ENCODE assay signal across 12 mouse cellular contexts in the genomic region with DNA sequence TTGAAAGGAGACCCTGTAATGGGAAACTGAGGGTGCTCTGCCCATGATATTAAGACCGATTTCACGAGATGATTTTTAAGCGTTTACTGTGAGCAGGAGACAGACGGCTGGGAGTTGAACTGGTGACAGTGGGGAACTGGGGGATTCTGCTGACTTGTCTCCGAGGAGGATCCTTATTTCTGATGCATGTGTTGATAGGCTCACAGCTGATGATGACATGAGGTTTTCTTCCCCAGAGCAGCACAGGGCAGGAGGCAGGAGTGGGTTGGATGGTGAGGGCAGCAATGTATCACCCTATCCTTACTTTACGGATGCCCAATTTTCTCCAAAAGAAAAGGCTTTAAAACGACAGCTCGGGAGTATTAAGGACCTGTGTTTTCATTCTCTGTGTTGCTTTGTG. TPM values are rescaled to one million over a fixed set of nuclear protein-coding genes. Genes with fewer than 3 reads are reported as not detected.
DNase-seq lines count a peak whose midpoint lies in the region; ATAC-seq and TF ChIP-seq lines count a peak whose summit lies in the region.
"Had no signal": no experiment of that assay in that cellular context is flagged by ENCODE, and none has a peak within 500 bp of the region (broad histone marks: within the 10 kb centered on the region; RNA-seq: fewer than 3 reads in every experiment).

No protein-coding gene starts in this region.

- H3K36me3 ChIP-seq in heart, embryonic 11.5 days (ENCODE audit: control insufficient read depth, insufficient read depth, low read length), result 0 out of 2 replicates have a peak, but pooled peaks cover 3% of the 10 kb centered on the region
- H3K36me3 ChIP-seq in lung, embryonic 15.5 days, result no peaks in the 10 kb centered on the region
- peaks cover 2% of the 10 kb centered on the region; the same call in 1 of the 2 replicates for H3K36me3 ChIP-seq in liver, adult 2 months (ENCODE audit: control insufficient read depth, insufficient read depth, low read length)
- no peaks in the 10 kb centered on the region for H3K36me3 ChIP-seq in stomach, embryonic 15.5 days
- H3K36me3 ChIP-seq: limb, embryonic 10.5 days; midbrain, embryonic 12.5 days had no signal

- DNase-seq in heart, adult 8-10 months (ENCODE audit: low spot score), result no peak
- DNase-seq in lung, adult 18-20 months, result no peak
- no peak for DNase-seq in liver, adult 2 months (ENCODE audit: extremely low read depth, low read depth, low spot score)
- DNase-seq in adipocyte (ENCODE audit: low spot score), result no peak
- DNase-seq: cerebellum, adult 9-10 months; layer of hippocampus, adult 9-11 months had no signal

- peaks cover 63% of the 10 kb centered on the region for H3K4me1 ChIP-seq in heart, embryonic 11.5 days (ENCODE audit: control insufficient read depth, insufficient read depth, low read length)
- peaks cover 65% of the 10 kb centered on the region for H3K4me1 ChIP-seq in lung, embryonic 15.5 days
- peaks cover 35% of the 10 kb centered on the region for H3K4me1 ChIP-seq in liver, adult 2 months (ENCODE audit: control insufficient read depth, insufficient read depth, low read length)
- peaks cover 49% of the 10 kb centered on the region for H3K4me1 ChIP-seq in stomach, embryonic 15.5 days

- H3K9me3 ChIP-seq in heart, embryonic 11.5 days (replicated peaks; ENCODE audit: control insufficient read depth, low read length), result no peaks in the 10 kb centered on the region
- H3K9me3 ChIP-seq in lung, embryonic 15.5 days, result no peaks in the 10 kb centered on the region
- no peaks in the 10 kb centered on the region for H3K9me3 ChIP-seq in stomach, embryonic 15.5 days
- H3K9me3 ChIP-seq: limb, embryonic 10.5 days; midbrain, embryonic 12.5 days had no signal

- TF ChIP-seq CTCF in liver, adult 2 months (IDR thresholded peaks at IDR 0.05; ENCODE audit: low read depth, low read length), result no peak

- H3K79me2 ChIP-seq in liver, adult 2 months (ENCODE audit: control insufficient read depth, insufficient read depth, low read length), result peaks cover 12% of the 10 kb centered on the region; the same call in 1 of the 2 replicates

- no peak for TF ChIP-seq POLR2A in liver, adult 2 months (IDR thresholded peaks at IDR 0.05; ENCODE audit: extremely low read depth, insufficient read depth, low read length)

- no peaks in the 10 kb centered on the region; the same call in 1 of the 2 replicates for H3K27me3 ChIP-seq in heart, embryonic 11.5 days (ENCODE audit: control insufficient read depth, insufficient read depth, low read length)
- H3K27me3 ChIP-seq in lung, embryonic 15.5 days, result no peaks in the 10 kb centered on the region
- no peaks in the 10 kb centered on the region for H3K27me3 ChIP-seq in liver, adult 2 months (ENCODE audit: control insufficient read depth, insufficient read depth, low read length)
- no peaks in the 10 kb centered on the region for H3K27me3 ChIP-seq in stomach, embryonic 15.5 days (replicated peaks)

- H3K4me3 ChIP-seq in heart, embryonic 11.5 days (ENCODE audit: low read depth, low read length), result peak overlapping the region; percentile 73
- no peak overlapping the region for H3K4me3 ChIP-seq in lung, embryonic 15.5 days
- 0 out of 2 replicates have a peak overlapping the region, but pooled peaks have one; percentile 4 for H3K4me3 ChIP-seq in liver, adult 2 months (ENCODE audit: insufficient read depth, low read depth, low read length)
- peak overlapping the region; percentile 60; the same call in 1 of the 2 replicates for H3K4me3 ChIP-seq in stomach, embryonic 15.5 days (replicated peaks)
- H3K4me3 ChIP-seq: limb, embryonic 10.5 days; midbrain, embryonic 12.5 days had no signal

- WGBS in heart, embryonic 11.5 days (ENCODE audit: insufficient replicate concordance), result 53% methylated on average over 8 of the region's 8 CpGs
- WGBS in lung, embryonic 15.5 days, result 49% methylated on average over 8 of the region's 8 CpGs
- WGBS in liver, adult 2 months, result 60% methylated on average over 8 of the region's 8 CpGs
- WGBS in stomach, embryonic 15.5 days, result 51% methylated on average over 8 of the region's 8 CpGs

- ATAC-seq in heart, embryonic 11.5 days (replicated peaks; ENCODE audit: insufficient number of reproducible peaks, low FRiP score, low TSS enrichment), result no peak
- no peak for ATAC-seq in lung, embryonic 15.5 days (ENCODE audit: borderline replicate concordance, extremely low read depth, low FRiP score, low TSS enrichment)
- ATAC-seq in stomach, embryonic 15.5 days (ENCODE audit: insufficient read depth, low FRiP score, low read depth), result no peak
- ATAC-seq in megakaryocyte progenitor cell, adult 5-6 weeks (replicated peaks; ENCODE audit: poor library complexity), result no peak

- peak overlapping the region; percentile 87 for H3K4me2 ChIP-seq in heart, embryonic 11.5 days
- peak overlapping the region; percentile 87 for H3K4me2 ChIP-seq in lung, embryonic 15.5 days
- H3K4me2 ChIP-seq in stomach, embryonic 15.5 days, result peak overlapping the region; percentile 72
- H3K4me2 ChIP-seq: midbrain, embryonic 12.5 days had no signal

- peak overlapping the region; percentile 92 for H3K27ac ChIP-seq in heart, embryonic 11.5 days (ENCODE audit: low read depth, low read length)
- H3K27ac ChIP-seq in lung, embryonic 15.5 days, result no peak overlapping the region
- H3K27ac ChIP-seq in liver, adult 2 months (replicated peaks; ENCODE audit: insufficient read depth, low read depth, low read length), result 0 out of 2 replicates have a peak overlapping the region, but pooled peaks have one; percentile 12
- H3K27ac ChIP-seq in stomach, embryonic 15.5 days, result peak overlapping the region; percentile 19; the same call in 1 of the 2 replicates
- H3K27ac ChIP-seq: limb, embryonic 10.5 days; midbrain, embryonic 12.5 days had no signal

- peak overlapping the region; percentile 82 for H3K9ac ChIP-seq in heart, embryonic 11.5 days (ENCODE audit: low read depth, low read length)
- no peak overlapping the region for H3K9ac ChIP-seq in lung, embryonic 15.5 days
- no peak overlapping the region; the same call in 1 of the 2 replicates for H3K9ac ChIP-seq in liver, adult 2 months (ENCODE audit: low read depth, low read length)
- no peak overlapping the region for H3K9ac ChIP-seq in stomach, embryonic 15.5 days
- H3K9ac ChIP-seq: midbrain, embryonic 12.5 days had no signal

RNA-seq across cellular contexts. Expression of a gene that starts 2.0 kb away (rescaled TPM):
- 129 and 130 TPM in 2 replicates for polyA plus RNA-seq in heart, embryonic 11.5 days (2014; fragmentation: Nextera tagmentation; extraction: Ambion mirVana)
- total RNA-seq in heart, adult 8-10 months (2022), result 100 to 1,000 TPM; 211 to 296 (median 238) TPM
- polyA plus RNA-seq in lung, embryonic 15.5 days (2015; fragmentation: Nextera tagmentation; extraction: Ambion mirVana), result 66.0 and 70.0 TPM in 2 replicates
- total RNA-seq in liver, adult 2 months (2014; rRNA removed), result 68.3 and 101 TPM in 2 replicates
- 91.7 and 93.5 TPM in 2 replicates for polyA plus RNA-seq in liver, adult 2 months (2012; rRNA removed)
- 91.7 and 93.1 TPM in 2 replicates for polyA plus RNA-seq in stomach, embryonic 15.5 days (2015; fragmentation: Nextera tagmentation; extraction: Ambion mirVana)
- 0.07 and 0.39 TPM in 2 replicates for total RNA-seq in megakaryocyte progenitor cell, adult 5-6 weeks (2015)
- 0.58 and 1.5 TPM in 2 replicates for total RNA-seq in megakaryocyte progenitor cell, adult 5-6 weeks (2017)
